Mouse (Mus musculus) spleen, adult 2 months (tissue): ENCODE measurements around the gene Ctdspl. TPM values are rescaled to one million over a fixed set of nuclear protein-coding genes. Genes with fewer than 3 reads are reported as not detected.

Experiments
- DNase-seq, 2 experiments: peaks; one replicate each; pipeline versions ENCODE4 v3.0.0 to v3.0.0-alpha.2; 2012 to 2021; ENCODE audit warnings: low spot score in 2 of 2, low read depth in 1 of 2
- H3K27ac ChIP-seq: fragments of 200-500 bp; 2 replicates; pipeline ENCODE4 v1.5.1; 2012; ENCODE audit warnings: low read length, inconsistent platforms; ENCODE audit not compliant: insufficient read depth
- H3K27me3 ChIP-seq: fragments of 200-500 bp; 2 replicates; pipeline ENCODE4 v1.6.1; 2012; ENCODE audit warnings: mild to moderate bottlenecking, moderate library complexity, low read length, inconsistent platforms; ENCODE audit not compliant: control insufficient read depth, insufficient read depth
- H3K36me3 ChIP-seq: fragments of 200-500 bp; 2 replicates; pipeline ENCODE4 v1.6.1; 2012; ENCODE audit warnings: mild to moderate bottlenecking, low read length, inconsistent platforms; ENCODE audit not compliant: control insufficient read depth, insufficient read depth
- H3K4me1 ChIP-seq: fragments of 200-500 bp; 2 replicates; pipeline ENCODE4 v1.6.1; 2011; ENCODE audit warnings: inconsistent platforms; ENCODE audit not compliant: control insufficient read depth, insufficient read depth, insufficient read length
- H3K4me3 ChIP-seq: fragments of 200-500 bp; 2 replicates; pipeline ENCODE4 v1.5.1; 2011; ENCODE audit warnings: mild to moderate bottlenecking, inconsistent platforms; ENCODE audit not compliant: insufficient read depth, insufficient read length; ENCODE audit errors: extremely low read depth
- CTCF ChIP-seq: fragments of 200-500 bp; IDR thresholded peaks from 2 replicates; pipeline ENCODE4 v1.5.1; 2011; ENCODE audit warnings: mild to moderate bottlenecking, inconsistent platforms; ENCODE audit not compliant: insufficient read depth, insufficient read length, insufficient replicate concordance; ENCODE audit errors: extremely low read depth
- POLR2A ChIP-seq: fragments of 200-500 bp; IDR thresholded peaks from 2 replicates; pipeline ENCODE4 v1.6.1; 2011; ENCODE audit warnings: low read depth, low read length, inconsistent platforms
- WGBS: fragments of 180-500 bp; shearing (Covaris S2); methylation state at CpG from one replicate; pipeline ENCODE4 v1.1.7; 2018; 5-methylcytosine and 5-hydroxymethylcytosine counted together
- polyA plus RNA-seq: library from polyadenylated mRNA; depleted of rRNA; stranded (reverse); fragments of >200 nt; gene quantifications from 2 replicates; pipeline ENCODE4 v1.2.3, GENCODE M21; 2012

Gene Ctdspl
- polyA plus RNA-seq, 1 experiment: 6.8 TPM

DNA sequence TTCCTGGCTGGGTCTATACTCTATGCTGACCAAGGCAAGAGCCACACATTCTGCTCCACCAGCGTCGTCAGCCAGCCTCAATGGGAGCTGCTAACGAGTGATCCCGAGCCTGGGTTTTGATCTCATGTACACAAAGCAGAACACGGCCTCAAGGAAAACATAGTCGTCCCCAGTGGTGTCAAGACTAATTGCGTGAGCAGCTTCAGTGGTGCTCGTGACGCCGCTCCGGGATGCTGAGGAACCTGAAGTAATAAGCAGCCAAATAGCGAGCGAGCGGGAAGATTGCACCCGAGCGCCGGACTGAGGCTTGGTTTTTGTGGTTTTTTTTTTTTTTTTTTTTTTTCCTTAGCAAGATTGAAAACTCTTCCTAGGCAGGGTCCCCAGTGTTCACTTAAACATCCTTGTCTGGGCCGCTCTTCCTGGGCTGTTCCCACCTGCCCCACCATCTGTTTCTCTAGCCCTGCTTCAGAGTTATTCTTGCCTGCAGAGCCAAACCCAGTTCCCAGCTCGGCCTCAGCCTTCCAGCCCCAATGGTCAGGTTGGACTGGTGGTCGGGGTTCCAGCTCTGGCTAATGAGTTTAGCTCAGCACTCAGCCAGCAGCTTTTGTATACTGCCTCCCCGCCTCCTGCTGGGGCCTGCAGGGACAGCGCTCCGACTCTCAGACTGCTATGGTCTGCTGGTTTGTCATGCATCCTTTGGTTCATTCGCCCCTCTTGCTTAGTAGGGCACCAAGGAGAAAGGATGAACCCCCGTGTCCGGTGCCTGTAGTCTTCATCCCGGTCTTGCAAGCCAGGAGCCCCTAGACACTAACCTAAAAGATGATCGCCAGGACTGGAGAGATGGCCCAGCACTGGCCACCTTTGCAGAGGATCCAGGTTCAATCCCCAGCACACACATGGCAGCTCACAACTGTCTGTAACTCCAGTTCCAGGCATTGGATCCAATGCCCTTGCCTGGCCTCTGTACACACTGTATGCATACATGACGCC, 108.7 kb downstream of the Ctdspl start:
- WGBS: 87% methylated on average over 29 of the region's 29 CpGs

DNA sequence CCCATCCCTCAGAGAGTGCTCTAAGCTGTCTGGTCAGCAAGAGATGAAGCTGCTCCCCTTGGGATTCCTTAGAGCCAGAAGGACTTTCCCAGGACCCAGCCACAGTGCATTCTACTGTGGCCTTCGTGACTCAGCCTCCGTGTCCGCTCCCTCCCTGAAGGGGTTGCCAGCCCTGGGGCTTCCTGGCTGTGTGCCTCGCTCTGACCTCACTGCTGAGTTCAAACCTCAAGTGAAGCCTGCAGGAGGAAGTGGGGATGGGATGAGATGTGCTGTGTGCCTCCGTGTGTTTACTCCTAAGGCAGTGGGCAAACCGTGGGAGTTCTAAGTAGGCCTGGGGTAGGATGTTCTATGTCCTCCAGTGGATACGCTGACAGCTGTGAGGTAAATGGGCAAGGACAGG, 109.6 kb downstream of the Ctdspl start:
- Histone ChIP-seq H3K4me1 (0 out of 2 replicates have a peak, but pooled peaks cover 4% of the 10 kb centered on the region), H3K4me3 (no peak overlapping the region), H3K27ac (no peak overlapping the region), H3K27me3 (no peaks in the 10 kb centered on the region), H3K36me3 (no peaks in the 10 kb centered on the region)
- WGBS: 30% methylated on average over 7 of the region's 7 CpGs
- no peak for TF ChIP-seq CTCF
- no peak for TF ChIP-seq POLR2A
- no peak for DNase-seq

More for the DNA sequence above, 108.7 kb downstream of the Ctdspl start:
- Histone ChIP-seq H3K4me3 (no peak overlapping the region), H3K27ac (no peak overlapping the region), H3K4me1 (0 out of 2 replicates have a peak, but pooled peaks cover 4% of the 10 kb centered on the region), H3K36me3 (no peaks in the 10 kb centered on the region), H3K27me3 (no peaks in the 10 kb centered on the region)
- no peak for TF ChIP-seq POLR2A
- TF ChIP-seq CTCF: no peak
- no peak for DNase-seq

DNA sequence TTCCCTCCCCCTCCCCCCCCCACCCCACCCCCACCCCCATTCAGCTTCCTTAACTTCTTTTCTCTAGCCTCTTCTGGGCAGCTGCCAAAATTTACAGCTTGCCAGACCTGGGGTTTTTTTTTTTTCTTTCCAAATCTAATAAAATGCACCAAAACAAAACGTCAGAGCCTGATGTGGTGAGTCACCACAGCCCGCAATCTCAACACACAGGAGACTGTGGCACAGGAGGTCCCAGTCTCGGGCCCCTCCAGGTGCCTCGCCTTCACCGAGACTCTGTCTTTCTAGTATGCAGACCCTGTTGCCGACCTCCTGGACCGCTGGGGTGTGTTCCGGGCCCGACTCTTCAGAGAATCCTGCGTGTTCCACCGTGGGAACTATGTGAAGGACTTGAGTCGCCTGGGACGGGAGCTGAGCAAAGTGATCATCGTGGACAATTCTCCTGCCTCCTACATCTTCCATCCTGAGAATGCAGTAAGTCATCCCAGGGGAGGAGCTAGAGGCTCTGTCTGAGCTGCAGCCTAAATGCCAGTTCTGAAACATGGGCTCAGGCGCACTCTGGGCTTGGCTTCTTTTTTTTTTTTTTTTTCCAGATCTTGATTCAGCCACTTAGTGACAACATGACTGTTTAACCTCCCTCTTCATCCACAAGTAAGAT, 111.0 kb downstream of the Ctdspl start:
- DNase-seq: no peak

DNA sequence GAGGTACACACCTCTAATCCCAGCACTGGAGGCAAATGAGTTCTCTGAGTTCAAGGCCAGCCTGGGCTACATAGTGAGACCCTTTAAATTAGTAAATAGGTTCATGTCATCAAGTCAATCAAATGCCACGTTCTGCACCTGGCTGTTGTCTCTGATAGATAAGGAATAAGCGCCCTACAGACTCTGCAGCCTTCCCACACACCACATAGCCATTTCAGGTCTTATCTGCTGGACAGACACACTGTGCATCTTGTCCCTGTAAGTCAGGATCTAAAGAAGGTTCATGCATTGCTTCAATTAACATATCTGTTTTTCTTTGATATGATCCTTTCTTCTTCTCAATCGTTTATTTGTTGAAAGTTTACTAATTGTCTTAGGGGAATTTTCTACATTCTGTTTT, 112.3 kb downstream of the Ctdspl start:
- no peak for DNase-seq
- Histone ChIP-seq H3K4me3 (no peak overlapping the region), H3K27me3 (no peaks in the 10 kb centered on the region), H3K27ac (no peak overlapping the region), H3K36me3 (no peaks in the 10 kb centered on the region), H3K4me1 (0 out of 2 replicates have a peak, but pooled peaks cover 4% of the 10 kb centered on the region)
- TF ChIP-seq CTCF (no peak), POLR2A (no peak)
- 90% methylated on average over 3 of the region's 3 CpGs for WGBS

More for the DNA sequence above, 111.0 kb downstream of the Ctdspl start:
- no peak overlapping the region for H3K4me3 ChIP-seq
- 57% methylated on average over 15 of the region's 15 CpGs for WGBS
- 0 out of 2 replicates have a peak, but pooled peaks cover 4% of the 10 kb centered on the region for H3K4me1 ChIP-seq
- no peak for TF ChIP-seq POLR2A
- TF ChIP-seq CTCF: no peak
- no peaks in the 10 kb centered on the region for H3K36me3 ChIP-seq
- H3K27ac ChIP-seq: no peak overlapping the region
- no peaks in the 10 kb centered on the region for H3K27me3 ChIP-seq

DNA sequence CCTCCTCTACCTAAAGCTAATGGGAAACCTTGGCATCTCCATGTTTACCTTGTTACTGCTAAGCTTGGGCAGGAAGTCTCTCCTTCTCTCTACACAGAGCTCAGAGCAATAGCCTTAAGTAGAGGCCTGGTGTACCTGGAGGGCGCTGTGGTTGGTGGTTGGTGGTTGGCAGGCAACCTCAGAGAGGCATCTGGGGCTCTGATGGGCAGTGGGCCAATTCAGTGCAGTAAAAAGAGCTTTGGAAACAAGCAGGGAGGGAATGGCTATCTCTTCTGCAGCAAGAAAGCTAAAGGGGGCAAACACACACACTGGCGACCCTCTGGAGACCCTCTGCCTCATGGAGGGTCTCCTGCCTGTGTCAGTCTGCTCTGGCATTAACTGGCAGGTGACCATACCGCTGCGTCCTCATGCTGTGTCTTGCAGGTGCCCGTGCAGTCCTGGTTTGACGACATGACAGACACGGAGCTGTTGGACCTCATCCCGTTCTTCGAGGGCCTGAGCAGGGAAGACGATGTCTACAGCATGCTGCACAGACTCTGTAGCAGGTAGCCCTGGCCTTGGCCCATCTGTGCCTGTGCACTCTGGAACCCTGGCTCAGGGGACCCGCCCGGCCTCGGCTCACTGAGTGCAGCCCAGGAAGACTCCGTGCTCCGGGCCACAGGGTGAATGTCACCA, 114.0 kb downstream of the Ctdspl start:
- TF ChIP-seq CTCF (no peak), POLR2A (no peak)
- no peak for DNase-seq
- Histone ChIP-seq H3K4me1 (0 out of 2 replicates have a peak, but pooled peaks cover 4% of the 10 kb centered on the region), H3K4me3 (no peak overlapping the region), H3K36me3 (no peaks in the 10 kb centered on the region), H3K27ac (no peak overlapping the region), H3K27me3 (no peaks in the 10 kb centered on the region)
- WGBS: 88% methylated on average over 15 of the region's 15 CpGs

DNA sequence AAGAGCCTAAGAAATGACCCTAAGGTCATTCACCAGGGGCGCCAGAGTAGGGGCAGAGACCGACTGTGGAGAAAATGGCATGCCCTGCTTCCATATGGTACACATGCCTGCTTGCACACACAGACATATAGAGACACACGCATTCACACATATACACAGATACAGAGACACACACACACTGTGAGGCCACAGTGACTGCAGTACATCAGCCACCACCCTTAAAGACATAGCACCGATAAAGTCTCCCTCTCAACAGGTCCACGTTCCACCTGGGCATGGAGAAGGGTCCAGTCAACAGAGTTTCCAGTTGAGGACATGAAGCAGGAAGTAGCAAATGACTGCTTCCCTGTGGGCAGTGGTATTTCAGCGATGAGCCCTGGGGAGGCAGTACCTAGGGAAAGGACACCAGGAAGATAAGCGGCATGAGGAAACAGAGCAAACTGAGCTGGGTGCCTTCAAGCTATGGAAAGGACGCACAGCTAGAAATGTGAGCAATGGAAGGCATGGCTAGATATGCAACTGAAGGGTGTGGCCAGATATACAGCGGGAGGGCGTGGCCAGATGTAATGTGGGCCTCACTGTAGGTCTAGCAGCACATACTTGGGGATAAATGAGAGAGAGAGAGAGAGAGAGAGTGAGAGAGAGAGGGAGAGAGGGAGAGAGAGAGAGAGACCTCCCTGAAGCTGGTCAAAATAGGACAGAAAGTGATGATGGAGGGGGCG, 122.1 kb downstream of the Ctdspl start:
- Histone ChIP-seq H3K4me1 (no peaks in the 10 kb centered on the region), H3K36me3 (no peaks in the 10 kb centered on the region), H3K27ac (no peak overlapping the region), H3K4me3 (no peak overlapping the region), H3K27me3 (no peaks in the 10 kb centered on the region)
- DNase-seq: no peak
- WGBS: 88% methylated on average over 11 of the region's 11 CpGs
- TF ChIP-seq CTCF: no peak
- no peak for TF ChIP-seq POLR2A
